Mouse (Mus musculus) bone marrow macrophage, adult 2 months (primary cell): ENCODE results near the gene Psmd10.

Source experiments
- CTCF ChIP-seq: IDR thresholded peaks from 2 replicates; pipeline ENCODE4 v1.5.1; 2012; ENCODE audit warnings: low read depth, mild to moderate bottlenecking, low read length, moderate library complexity
- POLR2A ChIP-seq: IDR thresholded peaks from 2 replicates; pipeline ENCODE4 v1.6.1; 2012; ENCODE audit warnings: mild to moderate bottlenecking, low read depth, low read length, borderline replicate concordance

GRCm38 (mm10) chrX:140978943-140979342 is 22.4 kb upstream of the Psmd10 start:
- TF ChIP-seq CTCF (no peak), POLR2A (no peak)
